Mouse (Mus musculus): ENCODE measurements around the gene Eva1a.

The Eva1a gene

GRCm38 (mm10) chr6:82040834-82041487, at the start of gene Eva1a:
Gene Eva1a, plus strand, starts transcription at chr6:82041043.
- no peak for DNase-seq (ENCODE audit: low read depth)

- no peak for DNase-seq (ENCODE audit: low read depth)
These were observed 28.5 kb upstream of the Eva1a start for GRCm38 (mm10) chr6:82012392-82012791.

DNA sequence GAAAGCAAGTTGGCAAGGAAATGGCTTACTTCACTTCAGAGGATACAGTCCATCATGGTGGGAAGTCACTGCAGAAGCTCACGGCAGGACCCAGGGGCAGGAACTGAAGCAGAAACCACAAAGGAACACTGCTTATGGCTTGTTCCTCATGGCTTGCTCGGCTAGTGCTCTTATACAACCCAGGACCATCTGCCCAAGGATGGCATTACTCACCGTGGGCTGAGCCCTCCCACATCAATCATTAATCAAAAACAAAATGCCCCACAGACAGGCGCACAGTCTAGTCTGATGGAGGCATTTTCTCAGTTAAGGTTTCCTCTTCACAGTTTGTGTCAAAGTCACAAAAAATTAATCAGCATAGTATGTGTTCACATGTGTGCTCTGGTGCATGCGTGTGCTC, 19.8 kb upstream of the Eva1a start:
- no peak for DNase-seq (ENCODE audit: low read depth)

DNA sequence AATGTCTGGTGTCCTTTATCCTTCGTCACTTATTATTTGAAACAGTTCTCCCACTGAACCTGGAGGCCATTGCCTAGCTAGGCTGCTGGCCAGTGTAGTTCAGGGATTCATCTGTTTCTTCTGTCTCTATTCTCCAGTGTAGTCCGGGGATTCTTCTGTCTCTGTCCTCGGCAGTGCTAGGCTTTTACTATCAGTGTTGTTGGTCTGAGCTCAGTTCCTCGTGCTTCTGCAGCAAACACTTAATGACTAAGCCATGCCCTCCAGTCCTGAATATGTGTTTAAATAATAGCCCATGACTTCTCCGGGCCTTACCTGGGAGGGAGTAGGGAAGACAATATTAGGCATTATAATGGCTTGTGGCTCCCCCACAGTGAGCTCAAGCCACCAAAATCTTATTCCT, 19.3 kb upstream of the Eva1a start:
- DNase-seq (ENCODE audit: low read depth), result no peak

DNA sequence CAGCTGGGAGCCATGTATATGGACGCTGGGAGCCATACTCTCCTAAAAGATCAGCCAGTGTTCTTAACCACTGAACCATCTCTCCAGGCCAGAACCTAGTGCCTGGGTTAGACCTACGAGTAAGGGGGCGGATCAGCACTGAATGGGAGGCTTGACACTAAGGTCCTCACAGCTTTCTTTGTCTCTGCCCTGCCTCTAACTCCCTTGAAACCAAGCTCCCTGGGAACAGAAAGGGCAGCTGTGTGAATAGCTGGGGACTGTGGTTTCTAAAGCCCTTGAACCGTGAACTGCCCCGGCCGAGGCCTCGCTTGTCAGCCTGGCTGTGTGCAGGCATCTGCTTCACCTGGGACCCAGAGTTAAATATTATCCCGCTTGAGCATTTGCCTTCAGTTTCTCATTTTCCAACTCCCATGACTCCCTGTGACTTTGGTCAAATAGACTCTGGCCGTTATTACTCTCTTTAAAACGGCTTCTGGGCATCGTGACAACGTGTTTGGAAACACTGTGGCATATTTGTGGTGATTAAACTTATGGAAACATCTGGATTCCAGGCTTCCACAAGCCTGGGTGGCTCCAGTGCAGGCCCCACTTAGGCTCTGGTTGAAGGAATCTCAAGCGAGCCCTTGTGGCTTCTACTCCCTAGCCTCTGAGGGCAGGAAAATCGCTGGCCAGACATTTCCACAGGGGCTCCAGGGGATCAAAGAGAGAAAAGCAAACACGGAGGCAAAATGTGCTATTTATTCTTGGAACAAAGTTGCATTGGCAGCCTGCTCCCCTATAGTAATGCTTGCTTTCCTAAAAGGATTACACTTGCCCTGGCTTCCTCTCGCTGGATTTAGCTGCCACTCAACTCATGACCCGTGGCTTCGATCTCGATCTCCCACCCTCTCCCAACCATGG, 11.0 kb upstream of the Eva1a start:
- DNase-seq (ENCODE audit: low read depth), result no peak

GRCm38 (mm10) chr6:82030511-82030884, 10.3 kb upstream of the Eva1a start:
- DNase-seq (ENCODE audit: low read depth), result no peak

GRCm38 (mm10) chr6:82037211-82037610, 3.6 kb upstream of the Eva1a start:
- DNase-seq (ENCODE audit: low read depth), result no peak

DNA sequence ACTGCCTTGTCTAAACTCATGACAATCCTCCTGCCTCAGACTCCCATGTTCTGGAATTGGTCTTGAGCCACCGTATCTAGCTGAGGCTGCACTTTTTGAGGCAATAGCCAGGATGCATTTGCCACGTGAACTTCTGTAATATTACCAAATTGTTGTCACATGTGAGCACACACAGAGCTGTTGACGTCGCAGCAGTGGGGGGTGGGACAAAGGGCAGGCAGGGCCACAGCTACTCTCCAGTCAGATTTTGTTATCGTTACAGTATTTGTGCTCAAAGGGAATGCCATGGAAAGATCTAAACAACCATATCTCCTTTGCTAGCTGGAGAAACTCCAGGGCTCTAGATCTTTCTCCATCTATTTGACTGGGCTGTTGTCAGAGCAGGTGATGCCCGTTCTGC, 1.6 kb upstream of the Eva1a start:
- no peak for DNase-seq (ENCODE audit: low read depth)

GRCm38 (mm10) chr6:82039968-82040367, 875 bp upstream of the Eva1a start:
- DNase-seq (ENCODE audit: low read depth), result no peak

DNA sequence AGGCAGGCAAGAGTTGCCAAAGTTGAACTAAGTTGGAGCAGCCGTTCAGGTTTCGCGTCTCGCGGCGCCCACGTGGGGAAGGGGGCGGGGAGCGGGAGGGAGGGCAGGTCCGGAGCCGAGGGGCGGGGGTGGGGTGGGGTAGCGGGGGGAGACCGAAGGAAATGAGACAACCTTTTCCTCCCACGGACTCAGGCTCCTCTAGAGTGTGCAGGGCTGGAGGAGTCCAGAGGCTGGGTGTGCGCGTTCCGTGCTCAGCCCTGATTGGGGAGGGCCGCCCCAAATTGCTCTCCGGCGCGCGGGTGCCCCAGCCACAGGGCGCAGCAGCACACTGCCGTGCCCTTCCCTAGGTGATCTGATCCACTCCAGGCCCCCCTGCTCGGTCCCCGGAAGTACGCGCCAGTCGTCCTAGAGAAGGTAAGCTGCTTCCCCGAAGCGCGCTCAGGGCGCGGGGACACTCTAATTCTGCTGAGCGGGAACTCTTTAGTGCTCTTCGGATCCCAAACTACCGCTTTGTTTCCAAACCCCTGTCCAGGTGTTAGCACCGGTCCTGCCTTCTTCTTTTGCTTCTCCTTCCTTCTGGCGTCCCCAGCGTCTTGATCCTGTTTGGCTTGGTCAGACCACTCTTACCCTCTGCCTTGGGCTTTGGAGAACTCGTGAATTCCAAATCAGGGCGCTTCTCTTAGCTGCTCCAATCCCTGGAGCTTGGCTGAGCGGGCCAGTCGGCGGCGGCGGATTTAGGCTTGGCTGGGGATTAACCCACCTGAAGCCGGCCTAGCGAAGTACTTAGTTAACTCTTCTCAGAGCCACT, 849 bp downstream of the Eva1a start:
- no peak for DNase-seq (ENCODE audit: low read depth)

DNA sequence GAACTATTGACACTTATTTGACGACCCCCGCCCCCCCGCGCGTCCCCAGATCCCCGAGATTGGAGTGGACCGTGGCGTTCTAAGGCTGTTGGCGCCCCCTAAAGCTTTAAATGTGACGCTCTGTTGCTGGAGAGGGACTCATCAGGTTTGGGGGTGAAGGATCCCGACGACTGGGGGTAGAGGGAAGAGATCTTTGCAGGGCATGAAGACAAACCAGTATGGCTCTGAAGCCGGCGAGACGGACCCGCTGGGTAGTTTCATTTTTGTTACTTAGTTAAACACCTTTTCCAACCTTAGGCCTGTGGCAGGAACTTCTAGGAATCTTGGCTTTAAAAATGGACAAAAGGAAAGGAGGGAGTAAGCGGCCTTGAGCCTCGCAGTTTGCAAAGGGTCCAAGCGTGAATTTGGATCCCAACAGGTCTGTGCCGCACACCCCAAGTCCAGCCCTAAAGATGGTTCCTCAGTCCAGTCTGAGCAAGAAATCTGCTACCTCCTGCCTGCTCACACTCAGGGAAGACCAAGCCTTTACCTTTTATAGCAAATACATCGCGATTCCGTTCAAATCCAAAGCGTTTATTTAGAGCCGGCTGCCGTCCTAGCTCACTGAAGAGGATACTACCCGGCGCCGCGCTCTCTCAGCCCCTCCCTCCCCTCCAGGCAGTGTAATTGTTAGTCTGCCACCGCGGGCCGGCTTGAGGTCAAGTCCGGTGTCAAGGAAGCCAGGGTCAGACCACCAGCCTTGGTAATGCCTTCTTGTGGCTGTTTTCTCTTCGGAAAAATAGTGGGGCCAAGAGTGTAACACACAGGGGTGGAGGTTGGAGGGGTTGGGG, 1.7 kb downstream of the Eva1a start:
- no peak for DNase-seq (ENCODE audit: low read depth)

- DNase-seq (ENCODE audit: low read depth), result no peak
These were observed 2.8 kb downstream of the Eva1a start for GRCm38 (mm10) chr6:82043634-82044033.

- no peak for DNase-seq (ENCODE audit: low read depth)
These were observed 3.7 kb downstream of the Eva1a start for GRCm38 (mm10) chr6:82044509-82044908.

- no peak for DNase-seq (ENCODE audit: low read depth)
These were observed 7.1 kb downstream of the Eva1a start for GRCm38 (mm10) chr6:82047977-82048376.

DNA sequence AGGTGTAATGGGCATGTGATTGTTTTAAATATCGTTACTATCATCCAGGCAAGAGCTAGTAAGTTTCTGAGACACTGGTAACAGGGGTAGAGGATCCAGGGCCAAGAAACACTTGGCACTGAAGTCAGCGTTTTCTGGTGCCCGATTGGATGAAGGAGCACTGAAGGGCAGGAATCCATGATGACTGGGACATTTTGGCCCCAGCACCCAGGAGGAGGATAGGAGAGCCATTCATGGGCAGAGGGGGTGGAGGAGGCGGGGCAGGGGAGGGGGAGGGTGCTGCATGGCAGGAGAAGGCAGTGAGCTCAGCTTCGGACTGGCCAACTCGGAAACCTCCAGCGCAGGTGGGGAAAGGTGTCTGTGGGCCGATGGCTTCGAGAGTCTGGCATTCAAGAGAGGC, 9.4 kb downstream of the Eva1a start:
- no peak for DNase-seq (ENCODE audit: low read depth)

DNA sequence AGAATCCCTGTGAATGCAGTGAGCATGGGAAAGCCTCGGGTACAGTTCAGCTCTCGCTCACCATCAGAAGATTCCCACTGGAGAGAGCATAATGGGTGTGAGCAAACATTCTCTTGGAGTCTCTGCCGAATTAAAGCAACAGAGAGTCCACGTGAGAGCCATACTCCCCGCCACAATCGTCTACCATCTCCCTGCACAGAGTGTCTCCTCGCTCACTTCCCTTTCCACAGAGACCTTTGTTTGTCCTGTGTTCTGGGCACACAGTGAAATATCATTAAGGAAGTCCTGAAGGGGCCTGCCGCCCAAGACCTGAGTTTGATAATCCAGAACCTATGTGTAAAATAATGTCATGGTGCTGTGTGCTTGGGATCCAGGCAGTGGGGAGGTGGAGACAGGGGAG, 10.7 kb downstream of the Eva1a start:
- DNase-seq (ENCODE audit: low read depth), result no peak

DNA sequence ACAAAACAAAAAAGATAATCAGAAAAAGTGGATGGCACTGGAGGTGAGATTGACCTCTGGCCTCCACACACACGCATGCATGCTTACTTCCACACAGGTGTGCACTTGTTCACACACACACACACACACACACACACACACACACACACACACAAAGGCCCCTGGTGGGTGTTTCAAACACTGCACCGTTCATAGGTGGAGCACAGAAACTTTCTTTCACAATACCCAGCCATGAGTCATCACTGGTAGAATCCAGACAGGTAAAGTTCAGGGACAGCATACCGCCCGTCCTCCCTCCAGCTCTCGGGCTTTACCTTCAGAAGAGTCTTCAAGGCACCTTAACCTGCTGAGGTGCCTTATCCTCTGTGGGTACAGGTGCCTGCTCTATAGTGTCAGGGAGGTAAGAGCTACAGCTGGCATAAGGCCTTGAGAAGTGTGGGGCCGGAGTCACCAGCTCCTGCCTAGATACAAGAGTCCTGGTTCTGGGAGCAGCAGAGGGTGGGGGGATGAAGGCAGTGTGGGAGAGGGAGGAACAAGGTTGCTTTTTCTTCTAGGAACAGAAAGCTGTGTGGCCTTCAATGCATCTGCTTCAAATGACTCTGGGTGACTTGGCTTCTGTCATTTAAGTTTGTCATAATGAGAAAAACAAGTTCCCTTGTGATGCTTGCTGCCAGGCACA, 11.3 kb downstream of the Eva1a start:
- no peak for DNase-seq (ENCODE audit: low read depth)

- no peak for DNase-seq (ENCODE audit: low read depth)
These were observed 11.9 kb downstream of the Eva1a start for GRCm38 (mm10) chr6:82052726-82053118.

DNA sequence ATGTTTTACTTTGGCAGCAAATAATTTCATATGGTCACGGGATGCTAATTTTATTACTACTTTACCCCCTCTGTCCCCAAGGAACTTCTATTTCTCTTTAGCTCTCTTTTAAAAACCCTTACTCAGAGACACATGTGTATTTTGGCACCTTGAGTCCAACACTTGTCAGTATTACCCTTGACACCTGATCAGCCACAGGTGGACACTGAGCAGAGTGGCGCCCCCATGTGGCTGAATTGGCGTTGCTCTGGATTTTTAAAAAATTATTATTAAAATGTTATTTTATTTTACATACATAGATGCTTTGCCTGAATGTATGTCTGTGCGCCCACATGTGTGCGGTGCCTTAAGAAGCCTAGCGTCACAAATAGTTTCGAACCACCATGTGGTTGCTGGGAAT, 14.0 kb downstream of the Eva1a start:
- DNase-seq (ENCODE audit: low read depth), result no peak

GRCm38 (mm10) chr6:82059896-82060295, 19.1 kb downstream of the Eva1a start:
- DNase-seq (ENCODE audit: low read depth), result no peak

DNA sequence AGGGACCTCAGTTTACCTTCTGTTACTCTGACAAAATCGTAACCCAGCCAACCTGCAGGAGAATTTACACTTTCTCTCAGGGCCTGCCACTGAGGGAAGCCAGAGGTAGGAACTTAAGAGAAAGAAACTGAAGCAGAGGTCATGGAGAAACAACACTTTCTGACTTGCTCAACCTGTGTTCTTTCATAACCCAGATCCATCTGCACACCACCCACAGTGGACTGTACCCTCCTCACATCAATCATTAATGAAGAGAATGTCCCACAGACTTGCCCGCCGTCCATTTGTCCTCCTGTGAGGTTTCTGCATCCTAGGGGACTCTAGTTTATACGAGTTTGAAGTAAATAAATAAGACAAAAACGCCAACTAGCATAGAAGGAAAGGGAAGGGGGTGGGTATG, 24.4 kb downstream of the Eva1a start:
- no peak for DNase-seq (ENCODE audit: low read depth)
